Mouse (Mus musculus): Measurements from ENCODE around the gene Pah. TPM values are rescaled to one million over a fixed set of nuclear protein-coding genes. Genes with fewer than 3 reads are reported as not detected.

Pah gene
- total RNA-seq, 2 experiments from 2014 or later, result 0.47 TPM; not detected in 1

DNA sequence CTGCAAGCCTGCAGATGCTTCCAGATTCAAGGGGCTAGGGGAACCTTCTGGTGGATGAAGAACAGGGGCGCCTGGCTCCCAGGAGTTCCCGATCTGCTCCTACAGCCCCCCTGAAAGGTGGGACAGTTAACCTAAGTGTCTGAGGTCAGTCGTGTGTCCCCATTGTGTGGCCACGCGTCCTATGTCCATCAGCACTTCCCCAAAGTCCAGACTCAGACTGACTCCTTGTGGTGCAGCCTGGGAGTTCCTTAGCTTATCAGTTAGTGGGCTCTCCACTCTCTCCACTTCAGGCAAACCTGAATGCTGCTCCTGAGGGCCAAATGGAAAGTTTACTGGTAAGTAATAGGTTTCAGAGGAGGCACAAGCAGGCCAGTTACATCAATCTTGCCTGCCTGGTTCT, 19.3 kb upstream of the Pah start:
- no peak for DNase-seq (ENCODE audit: low spot score in 2 of 2)

DNA sequence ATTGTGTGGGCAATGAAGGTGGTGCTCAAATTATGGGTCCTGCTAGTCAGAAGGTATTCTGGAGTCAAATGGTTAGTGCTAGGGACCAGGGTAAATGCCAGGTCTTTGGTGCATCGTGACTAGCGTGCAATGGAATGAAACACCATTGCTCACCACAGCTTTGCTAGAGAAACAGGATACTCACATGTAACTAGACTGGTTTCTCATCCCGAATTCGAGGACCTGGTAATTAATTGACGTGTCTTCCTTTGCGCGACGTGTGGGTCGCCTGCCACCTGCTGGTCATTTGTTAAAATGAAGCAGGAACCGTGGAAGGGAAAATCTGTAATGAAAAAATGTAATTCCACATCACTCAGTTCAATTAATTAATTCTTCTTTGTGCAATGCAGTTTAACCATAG, 17.6 kb upstream of the Pah start:
- DNase-seq (ENCODE audit: low spot score in 2 of 2), result peak; percentile 28 to 37

DNA sequence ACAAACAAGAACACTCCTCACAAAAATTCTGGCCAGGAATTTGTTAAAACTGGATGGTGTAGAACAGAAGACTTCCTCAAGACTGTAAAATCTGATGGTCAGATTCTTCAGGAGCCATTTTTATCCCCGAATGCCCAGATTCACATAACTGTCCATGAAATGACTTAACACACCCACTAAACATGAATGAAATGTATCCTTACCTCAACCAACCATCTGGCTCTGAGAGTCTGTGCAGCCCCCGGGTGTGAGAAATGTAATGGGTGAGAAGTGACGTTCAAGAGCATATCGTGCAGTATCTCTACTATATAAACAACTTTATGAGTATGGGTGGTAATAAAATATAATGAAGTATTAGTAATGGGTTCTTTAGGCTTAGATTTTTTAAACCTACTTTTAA, 13.0 kb upstream of the Pah start:
- no peak for DNase-seq (ENCODE audit: low spot score in 2 of 2)

DNA sequence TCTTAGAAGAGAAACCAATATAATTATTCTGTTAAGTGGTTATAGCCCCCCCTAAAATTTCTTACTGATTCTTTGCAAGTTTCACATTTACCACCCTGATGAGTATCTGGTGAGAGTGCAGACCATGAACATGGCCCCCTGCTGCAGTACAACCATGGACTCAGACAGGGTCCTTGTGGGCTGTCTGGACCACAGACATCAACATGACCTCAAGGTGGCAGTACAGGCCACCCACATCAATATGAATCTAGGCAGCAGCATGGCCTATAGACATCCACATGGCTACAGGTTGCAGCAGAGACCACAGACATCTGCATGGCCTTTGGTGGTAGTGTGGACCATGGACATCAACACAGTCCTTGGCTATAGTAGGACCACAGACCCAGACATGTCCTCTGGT, 8.5 kb upstream of the Pah start:
- no peak for DNase-seq (ENCODE audit: low spot score in 2 of 2)

GRCm38 (mm10) chr10:87518585-87518984, 3.0 kb upstream of the Pah start:
- DNase-seq (ENCODE audit: low spot score in 2 of 2), result no peak

- no peak for DNase-seq (ENCODE audit: low spot score in 2 of 2)
Observed at GRCm38 (mm10) chr10:87520401-87521116, 1.0 kb upstream of the Pah start.

DNA sequence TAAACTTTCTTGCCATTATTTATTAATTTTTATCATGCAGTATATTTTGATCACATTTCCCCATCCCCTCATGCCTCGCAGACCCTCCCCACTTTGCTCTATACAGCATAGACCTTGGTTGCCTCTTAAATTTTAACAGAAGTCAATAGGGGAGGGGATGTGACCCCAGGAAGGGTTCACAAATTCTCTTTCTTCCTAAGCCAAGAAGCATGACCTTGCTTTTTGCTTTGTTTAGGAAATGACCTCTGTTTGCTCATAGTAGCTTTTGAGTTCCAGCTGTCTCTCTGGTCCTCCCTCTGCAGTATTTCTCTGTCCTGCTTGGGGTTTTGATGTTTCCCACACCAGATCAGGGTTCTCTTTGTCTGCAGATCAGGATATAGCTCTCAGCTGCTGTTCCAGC, 12.6 kb downstream of the Pah start:
- no peak for DNase-seq (ENCODE audit: low spot score in 2 of 2)

DNA sequence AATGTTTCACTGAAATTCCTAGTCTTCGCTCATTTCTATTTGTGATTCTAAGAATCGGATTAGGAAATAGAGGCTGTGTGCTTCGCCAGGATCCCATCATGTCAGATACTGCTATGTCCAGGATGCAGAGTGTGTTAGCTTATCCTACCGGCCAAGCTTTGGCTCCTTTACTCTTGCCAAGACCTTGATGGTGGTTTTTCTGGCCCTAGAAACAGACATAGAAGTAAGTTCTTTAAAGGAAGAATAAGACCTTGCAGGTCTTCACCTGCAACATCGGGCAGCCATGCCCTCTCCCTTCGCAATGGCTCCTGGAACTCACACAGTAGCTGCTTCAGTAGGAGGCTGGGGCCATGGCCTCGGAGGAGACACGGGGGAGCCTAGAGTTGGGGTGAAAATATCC, 24.2 kb downstream of the Pah start:
- DNase-seq (ENCODE audit: low spot score in 2 of 2), result no peak

DNA sequence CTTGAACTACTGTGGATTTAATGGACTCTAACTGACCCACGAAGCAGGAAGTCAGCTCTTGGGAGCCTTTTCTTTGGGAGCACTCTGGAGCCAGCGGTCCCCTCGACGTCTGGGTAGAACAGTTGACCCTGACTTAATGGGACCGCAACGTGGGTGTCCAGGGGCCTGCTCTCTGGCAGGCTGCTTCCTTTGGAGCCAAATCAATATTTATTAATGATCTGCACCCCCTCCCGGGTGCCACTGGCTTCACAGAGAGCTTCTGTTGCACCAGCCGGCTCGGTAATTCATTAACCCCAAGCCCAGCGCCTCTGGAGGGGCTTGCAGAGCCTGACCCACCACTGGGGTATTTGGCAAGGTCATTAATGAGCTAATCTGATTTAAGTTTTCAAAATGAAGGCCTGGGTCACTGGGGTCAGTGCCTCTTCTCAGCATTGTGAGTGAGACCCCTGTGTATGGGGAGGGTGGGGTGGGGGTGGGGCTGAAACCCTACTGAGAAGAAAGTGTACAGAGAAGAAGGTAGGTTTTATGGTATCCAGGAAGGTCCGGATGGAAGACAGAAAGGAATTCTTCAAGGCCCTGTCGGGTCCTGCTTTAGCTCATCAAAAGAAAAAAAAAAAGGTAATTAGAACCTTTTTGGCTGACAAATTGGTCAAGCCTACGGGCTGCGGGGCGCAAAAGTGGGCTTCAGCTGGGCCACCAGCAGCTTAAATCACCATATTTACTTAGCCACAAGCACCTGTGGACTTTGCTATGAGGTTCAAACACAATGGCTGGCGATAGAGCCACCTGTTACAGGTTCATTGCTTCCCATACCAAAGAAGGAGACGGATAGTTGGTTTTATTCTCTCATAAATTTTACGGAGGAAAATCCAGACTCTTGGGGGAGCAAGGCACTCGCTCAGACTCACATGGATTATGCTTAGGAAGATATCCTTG, 25.0 kb downstream of the Pah start:
- no peak for DNase-seq (ENCODE audit: low spot score in 2 of 2)

DNA sequence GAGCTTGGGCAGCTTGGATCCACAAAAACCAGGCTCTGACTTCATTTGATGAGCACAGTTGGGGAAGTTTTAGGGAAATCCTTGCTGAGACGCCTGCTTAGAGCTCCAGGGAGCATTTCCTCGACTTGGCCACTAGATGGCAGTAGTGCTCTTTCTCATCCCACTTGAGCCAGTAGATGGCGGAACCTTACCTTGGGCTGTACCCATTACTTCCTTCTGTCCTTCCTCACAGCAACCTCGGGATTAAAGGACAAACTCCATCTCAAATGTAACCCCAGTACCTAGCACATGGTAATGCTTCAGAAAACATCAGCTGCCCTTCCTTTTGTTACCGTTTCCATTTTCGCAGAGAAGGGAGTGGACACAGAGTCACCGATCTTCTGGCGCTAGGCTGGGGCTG, 31.1 kb downstream of the Pah start:
- peak in 1 of 2 experiments; percentile 18 for DNase-seq (ENCODE audit: low spot score in 2 of 2)

DNA sequence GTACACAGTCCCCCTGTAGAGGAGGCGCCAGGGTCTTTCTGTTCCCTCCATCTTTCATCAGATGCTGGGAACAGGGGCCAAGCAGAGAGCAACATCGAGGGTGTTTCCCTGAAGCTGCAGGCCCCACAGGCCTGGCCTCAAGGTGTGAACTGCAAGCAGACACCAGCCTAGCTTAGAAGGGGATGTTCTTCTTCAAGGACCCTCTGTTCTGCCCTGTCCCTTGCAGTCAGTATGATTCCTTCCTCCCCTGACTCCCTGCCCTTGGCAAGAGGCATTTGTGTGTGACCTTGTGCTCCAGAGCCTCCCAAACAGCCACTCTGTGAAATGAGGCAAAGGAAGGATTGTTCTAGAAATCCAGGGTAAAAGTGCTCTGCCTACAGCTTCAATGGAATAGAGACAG, 34.8 kb downstream of the Pah start:
- no peak for DNase-seq (ENCODE audit: low spot score in 2 of 2)

- no peak for DNase-seq (ENCODE audit: low spot score in 2 of 2)
Observed at GRCm38 (mm10) chr10:87563818-87564217, 42.2 kb downstream of the Pah start.

GRCm38 (mm10) chr10:87565712-87566111, 44.1 kb downstream of the Pah start:
- no peak for DNase-seq (ENCODE audit: low spot score in 2 of 2)

- DNase-seq (ENCODE audit: low spot score in 2 of 2), result no peak
Observed at GRCm38 (mm10) chr10:87572500-87572899, 50.9 kb downstream of the Pah start.

DNA sequence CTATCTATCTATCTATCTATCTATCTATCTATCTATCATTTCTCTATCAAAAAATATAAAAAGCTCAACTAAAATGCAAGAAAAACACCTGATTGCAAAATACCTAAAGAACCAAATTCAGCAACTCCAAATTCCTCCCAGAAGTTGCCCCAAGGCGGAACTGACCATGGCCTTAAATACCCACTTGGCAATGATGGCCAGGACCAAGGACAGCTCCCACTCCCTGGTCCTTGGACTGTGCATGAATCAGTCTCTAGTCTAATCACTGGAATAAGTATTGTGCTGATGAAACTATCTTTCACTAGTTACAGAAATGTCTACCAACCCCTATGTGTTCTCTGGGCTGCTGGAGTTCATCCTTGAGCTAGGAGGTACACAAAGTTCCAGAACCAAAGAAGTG, 65.1 kb downstream of the Pah start:
- DNase-seq (ENCODE audit: low spot score in 2 of 2), result peak in 1 of 2 experiments; percentile 42

DNA sequence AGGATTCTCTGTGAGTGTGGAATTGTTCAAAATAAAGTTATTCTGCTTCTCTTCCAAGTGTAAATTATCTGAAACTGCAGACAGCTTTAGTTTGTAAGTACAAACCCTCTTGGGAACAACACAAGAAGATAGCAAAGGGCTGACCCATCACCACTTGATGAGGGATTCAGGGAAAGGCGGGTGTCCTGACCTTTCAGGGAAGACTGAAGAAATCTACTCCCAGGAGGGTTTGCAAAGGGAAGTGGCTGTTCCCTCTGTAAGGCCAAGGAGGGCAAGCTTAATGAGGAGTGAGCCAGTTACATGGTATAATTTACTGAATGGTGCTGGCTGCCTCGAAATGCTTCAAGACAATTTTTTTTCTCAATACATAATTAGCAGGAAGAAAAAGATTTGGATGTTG, 72.3 kb downstream of the Pah start:
- no peak for DNase-seq (ENCODE audit: low spot score in 2 of 2)

- peak; percentile 25 to 33 for DNase-seq (ENCODE audit: low spot score in 2 of 2)
Observed at GRCm38 (mm10) chr10:87596361-87597074, 74.9 kb downstream of the Pah start.

DNA sequence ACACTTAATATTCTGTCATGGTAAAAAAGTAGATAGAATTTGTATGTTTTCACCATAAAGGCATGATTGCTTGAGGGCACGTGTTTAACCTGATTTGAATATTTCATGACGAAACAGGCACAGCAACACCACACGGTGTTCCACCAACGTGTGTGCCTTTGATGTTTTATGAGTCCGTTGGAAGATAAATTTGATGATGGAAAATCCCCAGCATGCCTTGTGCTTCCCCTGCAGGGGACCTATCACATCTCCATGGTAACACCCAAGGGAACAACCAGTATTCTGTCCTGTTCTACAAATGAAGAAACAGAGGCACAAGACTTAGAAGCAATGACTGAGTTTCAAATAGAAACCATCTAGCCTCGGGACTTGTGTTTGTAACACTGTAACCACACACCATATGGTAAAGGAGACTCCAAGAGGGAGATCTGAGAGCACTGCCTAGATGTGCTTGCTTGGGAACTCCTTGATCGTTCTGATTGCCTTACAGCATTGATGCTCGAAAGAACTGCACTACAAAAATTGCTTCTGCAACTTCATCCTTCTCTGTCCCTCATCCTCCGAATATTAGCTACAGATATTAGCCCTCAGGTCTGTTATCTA, 75.6 kb downstream of the Pah start:
- DNase-seq (ENCODE audit: low spot score in 2 of 2), result no peak

DNA sequence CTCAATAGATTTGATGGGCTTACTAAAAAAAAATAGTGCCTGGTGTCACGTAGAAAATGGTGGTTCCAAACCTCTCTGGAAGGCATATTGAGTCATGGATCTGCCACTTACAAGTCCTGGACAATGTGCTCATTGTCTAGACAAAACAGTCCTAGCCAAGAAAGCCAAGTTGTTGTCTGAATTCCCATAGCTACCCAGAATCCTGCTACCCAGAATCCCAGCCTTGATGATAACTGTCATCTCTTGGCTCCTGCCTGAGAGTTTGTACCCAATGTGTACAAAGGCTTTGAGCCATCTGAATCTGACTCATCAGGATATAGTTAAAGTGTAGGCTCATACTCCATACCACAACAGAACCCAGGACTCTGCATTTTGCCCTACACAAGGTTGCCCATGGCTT, 80.6 kb downstream of the Pah start:
- DNase-seq (ENCODE audit: low spot score in 2 of 2), result no peak

GRCm38 (mm10) chr10:87625196-87625595, 103.6 kb downstream of the Pah start:
- no peak for DNase-seq (ENCODE audit: low spot score in 2 of 2)

Measured in gastrocnemius, postnatal 4 days (tissue).